Mouse (Mus musculus) liver, postnatal 0 days (tissue): ENCODE data around the gene Rps6ka1. TPM values are rescaled to one million over a fixed set of nuclear protein-coding genes. Genes with fewer than 3 reads are reported as not detected.
A peak's percentile ranks its signal among the peaks of the same experiment; 100 is the strongest.
"Not testable (repeated sequence)": the region's sequence is repeated elsewhere in the genome, so short reads cannot be mapped to it uniquely, and the experiment has no call there.

Source experiments
- ATAC-seq: fragments of 200-750 bp; cut with Nextera tagmentation; 2 replicates; pipeline ENCODE4 v1.8.0; 2017; ENCODE audit warnings: mild to moderate bottlenecking, moderate library complexity
- DNase-seq: peaks from one replicate; pipeline ENCODE4 v3.0.0-alpha.2; 2016
- H3K27ac ChIP-seq: fragments of 300-500 bp; sonication (generic); 2 replicates; pipeline ENCODE4 v1.5.1; 2014; ENCODE audit warnings: antibody characterized with exemption, moderate library complexity, mild to moderate bottlenecking, low read depth
- H3K27me3 ChIP-seq: fragments of 300-500 bp; sonication (generic); 2 replicates; pipeline ENCODE4 v1.6.1; 2014; ENCODE audit warnings: low read length, control low read depth, mixed read lengths; ENCODE audit not compliant: insufficient read depth
- H3K36me3 ChIP-seq: fragments of 300-500 bp; sonication (generic); replicated peaks from 2 replicates; pipeline ENCODE4 v1.6.1; 2014; ENCODE audit warnings: mild to moderate bottlenecking, control low read depth, low read length, moderate library complexity, mixed read lengths; ENCODE audit not compliant: insufficient read depth
- H3K4me1 ChIP-seq: fragments of 300-500 bp; sonication (generic); 2 replicates; pipeline ENCODE4 v1.6.1; 2014; ENCODE audit warnings: antibody characterized with exemption, mild to moderate bottlenecking, control low read depth; ENCODE audit not compliant: insufficient read depth
- H3K4me2 ChIP-seq: fragments of 300-500 bp; sonication (generic); 2 replicates; pipeline ENCODE4 v1.6.1; 2014; ENCODE audit warnings: low read depth, mild to moderate bottlenecking, low read length, moderate library complexity, mixed read lengths
- H3K4me3 ChIP-seq: fragments of 300-500 bp; sonication (generic); 2 replicates; pipeline ENCODE4 v1.5.1; 2014; ENCODE audit warnings: low read depth, low read length
- H3K9ac ChIP-seq: fragments of 300-500 bp; sonication (generic); replicated peaks from 2 replicates; pipeline ENCODE4 v1.6.1; 2014; ENCODE audit warnings: mild to moderate bottlenecking, moderate library complexity
- H3K9me3 ChIP-seq: fragments of 300-500 bp; sonication (generic); 2 replicates; pipeline ENCODE4 v1.6.1; 2016; ENCODE audit warnings: mild to moderate bottlenecking, control low read depth, low read length, mixed read lengths
- CTCF ChIP-seq: sonication (generic); IDR thresholded peaks from 2 replicates; pipeline ENCODE4 v1.5.1; 2016; ENCODE audit warnings: antibody characterized with exemption, low read depth
- EP300 ChIP-seq: IDR thresholded peaks from 2 replicates; pipeline ENCODE4 v1.6.1; 2016; ENCODE audit warnings: antibody characterized with exemption, low read depth, mild to moderate bottlenecking
- WGBS: fragments of 180-500 bp; shearing (Covaris S2); extraction: QIAGEN DNeasy Blood & Tissue Kit; methylation state at CpG from one replicate; pipeline ENCODE4 v1.1.7; 2014; ENCODE audit not compliant: insufficient replicate concordance; 5-methylcytosine and 5-hydroxymethylcytosine counted together
- polyA plus RNA-seq: library from polyadenylated mRNA; unstranded; fragments of >200 nt; fragmentation: Nextera tagmentation; extraction: Ambion mirVana; gene quantifications from 2 replicates; pipeline ENCODE4 v1.2.1, GENCODE M21; 2015

Rps6ka1 gene
- polyA plus RNA-seq, 1 experiment from 2014 or later: 36.9 TPM

- not testable (repeated sequence) for H3K4me3 ChIP-seq, H3K27me3 ChIP-seq, DNase-seq, H3K9ac ChIP-seq, H3K36me3 ChIP-seq, H3K9me3 ChIP-seq, H3K4me2 ChIP-seq, ATAC-seq
- H3K27ac ChIP-seq: peak overlapping the region; percentile 70
- WGBS: 75% methylated on average over 4 of the region's 5 CpGs
- peaks cover 23% of the 10 kb centered on the region for H3K4me1 ChIP-seq
- peak; percentile 36 for TF ChIP-seq CTCF
These were observed 18.7 kb upstream of the Rps6ka1 start for GRCm38 (mm10) chr4:133906336-133906735.

- Histone ChIP-seq H3K9me3 (no peaks in the 10 kb centered on the region), H3K27me3 (no peaks in the 10 kb centered on the region), H3K4me2 (0 out of 2 replicates have a peak overlapping the region, but pooled peaks have one; percentile 7), H3K27ac (peak overlapping the region; percentile 57; the same call in 1 of the 2 replicates), H3K9ac (no peak overlapping the region), H3K4me1 (peaks cover 16% of the 10 kb centered on the region), H3K4me3 (no peak overlapping the region), H3K36me3 (no peaks in the 10 kb centered on the region)
- no peak for ATAC-seq
- DNase-seq: no peak
- 35% methylated on average over 7 of the region's 7 CpGs for WGBS
- TF ChIP-seq EP300: no peak
- TF ChIP-seq CTCF: no peak
These were observed 17.6 kb upstream of the Rps6ka1 start for GRCm38 (mm10) chr4:133905167-133905566.

- DNase-seq (no peak), ATAC-seq (no peak)
- no peaks in the 10 kb centered on the region for H3K27me3 ChIP-seq
- no peaks in the 10 kb centered on the region for H3K36me3 ChIP-seq
- no peak overlapping the region for H3K4me3 ChIP-seq
- H3K4me1 ChIP-seq: peaks cover 15% of the 10 kb centered on the region
- H3K4me2 ChIP-seq: no peak overlapping the region
- no peaks in the 10 kb centered on the region for H3K9me3 ChIP-seq
- no peak overlapping the region for H3K9ac ChIP-seq
- TF ChIP-seq EP300: no peak
- TF ChIP-seq CTCF: no peak
- WGBS: 79% methylated on average over 8 of the region's 8 CpGs
- no peak overlapping the region for H3K27ac ChIP-seq
These were observed 16.7 kb upstream of the Rps6ka1 start for GRCm38 (mm10) chr4:133904326-133904725.

DNA sequence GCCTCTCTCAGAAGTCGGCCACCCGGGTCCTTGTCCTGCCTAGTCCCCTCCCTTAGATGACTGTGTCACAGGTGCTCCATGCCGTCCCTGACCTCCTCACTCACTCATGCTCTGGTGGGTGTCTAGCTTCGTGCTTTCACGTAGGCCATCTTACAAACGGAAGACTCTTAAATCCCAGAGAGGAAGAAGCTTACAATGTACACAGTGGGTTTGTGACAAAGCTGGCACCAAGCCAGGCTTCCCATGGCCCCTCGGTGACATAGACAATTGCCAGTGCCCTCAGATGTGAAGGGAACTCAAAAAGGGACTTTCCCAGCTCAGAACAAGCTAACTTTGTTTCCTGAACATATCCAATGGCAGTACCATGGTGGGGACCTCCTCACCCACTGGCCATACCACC, 15.8 kb upstream of the Rps6ka1 start:
- Histone ChIP-seq H3K27me3 (no peaks in the 10 kb centered on the region), H3K4me1 (peaks cover 15% of the 10 kb centered on the region), H3K4me3 (no peak overlapping the region), H3K4me2 (no peak overlapping the region), H3K9me3 (no peaks in the 10 kb centered on the region), H3K9ac (no peak overlapping the region), H3K27ac (no peak overlapping the region), H3K36me3 (no peaks in the 10 kb centered on the region)
- no peak for ATAC-seq
- DNase-seq: no peak
- WGBS: 51% methylated on average over 7 of the region's 7 CpGs
- no peak for TF ChIP-seq CTCF
- no peak for TF ChIP-seq EP300

DNA sequence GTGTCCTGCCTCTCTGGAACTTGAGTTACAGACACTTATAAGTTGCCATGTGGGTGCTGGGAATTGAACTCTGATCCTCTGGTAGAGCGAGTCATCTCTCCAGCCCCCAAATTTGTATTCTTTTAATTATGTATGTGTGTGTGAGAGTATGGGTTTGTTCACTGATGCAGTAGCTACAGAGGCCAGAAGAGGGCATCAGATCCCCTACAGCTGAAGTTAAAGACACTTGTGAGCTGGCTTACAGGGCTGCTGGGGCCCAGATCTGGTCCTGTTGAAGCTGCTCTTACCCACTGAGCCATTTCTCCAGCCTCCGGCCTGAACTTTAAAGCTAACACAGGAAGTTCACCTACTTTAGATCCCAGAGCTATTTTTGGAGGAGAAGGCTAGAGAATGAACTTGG, 14.9 kb upstream of the Rps6ka1 start:
- ATAC-seq (no peak), DNase-seq (no peak)
- H3K9me3 ChIP-seq: no peaks in the 10 kb centered on the region
- no peaks in the 10 kb centered on the region for H3K36me3 ChIP-seq
- WGBS: 82% methylated on average over 2 of the region's 2 CpGs
- H3K4me1 ChIP-seq: peaks cover 10% of the 10 kb centered on the region
- H3K27ac ChIP-seq: no peak overlapping the region
- H3K9ac ChIP-seq: no peak overlapping the region
- no peaks in the 10 kb centered on the region for H3K27me3 ChIP-seq
- TF ChIP-seq CTCF (peak; percentile 57), EP300 (no peak)
- no peak overlapping the region for H3K4me3 ChIP-seq
- H3K4me2 ChIP-seq: no peak overlapping the region

- Histone ChIP-seq H3K4me2 (no peak overlapping the region), H3K27me3 (no peaks in the 10 kb centered on the region), H3K36me3 (no peaks in the 10 kb centered on the region), H3K4me3 (no peak overlapping the region), H3K9me3 (no peaks in the 10 kb centered on the region), H3K4me1 (peaks cover 5% of the 10 kb centered on the region; the same call in 1 of the 2 replicates), H3K27ac (no peak overlapping the region), H3K9ac (no peak overlapping the region)
- TF ChIP-seq EP300 (no peak), CTCF (no peak)
- ATAC-seq (no peak), DNase-seq (no peak)
- 75% methylated on average over 6 of the region's 6 CpGs for WGBS
These were observed 13.3 kb upstream of the Rps6ka1 start for GRCm38 (mm10) chr4:133900887-133901286.

- Histone ChIP-seq H3K9me3 (no peaks in the 10 kb centered on the region), H3K4me1 (peaks cover 5% of the 10 kb centered on the region; the same call in 1 of the 2 replicates), H3K27me3 (no peaks in the 10 kb centered on the region), H3K27ac (no peak overlapping the region), H3K9ac (no peak overlapping the region), H3K36me3 (no peaks in the 10 kb centered on the region), H3K4me3 (no peak overlapping the region), H3K4me2 (no peak overlapping the region)
- ATAC-seq (no peak), DNase-seq (no peak)
- WGBS: 87% methylated on average over 6 of the region's 6 CpGs
- TF ChIP-seq CTCF: no peak
- no peak for TF ChIP-seq EP300
These were observed 12.8 kb upstream of the Rps6ka1 start for GRCm38 (mm10) chr4:133900352-133900751.
